In the genomic region with DNA sequence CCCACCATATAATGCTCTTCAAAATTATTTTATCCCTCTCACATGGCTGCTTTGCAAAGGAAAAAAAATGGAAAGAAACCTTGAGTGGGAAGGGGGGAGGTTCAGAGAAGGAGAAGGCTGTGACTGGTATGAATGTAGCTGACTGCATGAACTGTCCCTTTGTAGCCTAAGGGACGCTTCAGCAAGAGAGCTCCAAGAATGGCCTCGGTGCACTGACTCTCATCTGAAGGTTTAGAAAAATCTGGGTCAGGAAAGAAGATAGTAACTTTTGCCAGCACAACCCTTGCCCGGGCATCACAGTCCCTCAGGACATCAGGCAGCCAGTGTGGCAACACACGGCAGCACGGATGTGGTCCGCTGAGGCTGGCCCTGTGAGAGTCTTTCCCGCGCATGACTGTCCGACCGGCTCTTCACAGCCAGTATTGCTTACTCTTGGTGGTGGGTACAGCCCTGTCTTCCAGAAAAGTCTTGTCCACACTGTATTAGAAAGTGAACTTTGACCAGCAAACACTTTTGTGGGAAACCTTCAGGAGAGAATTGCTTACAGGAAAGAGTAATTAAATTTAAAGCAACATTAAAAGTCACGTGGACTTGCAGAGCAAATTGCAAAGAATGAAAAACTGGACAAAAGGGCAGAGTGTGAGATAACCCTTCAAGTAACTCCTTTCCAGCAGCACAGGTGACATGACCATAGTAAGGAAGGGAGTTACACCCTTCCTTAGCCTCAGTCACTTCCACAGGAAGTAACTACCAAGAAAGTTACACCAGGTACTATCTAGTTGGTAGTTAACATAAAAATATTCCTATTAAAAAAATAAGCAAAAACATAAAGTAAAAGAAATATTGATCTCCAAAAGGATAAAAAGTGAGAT, we compare ENCODE assay signal across 12 mouse cellular contexts. TPM values are rescaled to one million over a fixed set of nuclear protein-coding genes. Genes with fewer than 3 reads are reported as not detected.
DNase-seq lines count a peak whose midpoint lies in the region; ATAC-seq and TF ChIP-seq lines count a peak whose summit lies in the region.
"Had no signal": no experiment of that assay in that cellular context is flagged by ENCODE, and none has a peak within 500 bp of the region (broad histone marks: within the 10 kb centered on the region; RNA-seq: fewer than 3 reads in every experiment).

No protein-coding gene starts in this region.

- H3K27me3 ChIP-seq in forebrain, embryonic 11.5 days (ENCODE audit: control insufficient read depth, insufficient read depth, low read length) = no peaks in the 10 kb centered on the region
- H3K27me3 ChIP-seq in hindbrain, postnatal 0 days (ENCODE audit: insufficient read depth, low read length) = no peaks in the 10 kb centered on the region
- H3K27me3 ChIP-seq in midbrain, postnatal 0 days (ENCODE audit: insufficient read depth, low read length) = no peaks in the 10 kb centered on the region
- H3K27me3 ChIP-seq in heart, embryonic 10.5 days (ENCODE audit: insufficient read depth, poor library complexity, severe bottlenecking) = no peaks in the 10 kb centered on the region

- H3K9ac ChIP-seq in forebrain, embryonic 11.5 days (ENCODE audit: low read length) = no peak overlapping the region
- no peak overlapping the region for H3K9ac ChIP-seq in hindbrain, postnatal 0 days (replicated peaks; ENCODE audit: low read length)
- no peak overlapping the region for H3K9ac ChIP-seq in midbrain, postnatal 0 days (replicated peaks; ENCODE audit: low read length, poor library complexity, severe bottlenecking)

- no peak overlapping the region for H3K4me3 ChIP-seq in forebrain, embryonic 11.5 days (ENCODE audit: low read depth, low read length)
- no peak overlapping the region for H3K4me3 ChIP-seq in hindbrain, postnatal 0 days (ENCODE audit: low read length)
- no peak overlapping the region for H3K4me3 ChIP-seq in midbrain, postnatal 0 days (ENCODE audit: low read depth, low read length)
- H3K4me3 ChIP-seq in heart, embryonic 10.5 days = no peak overlapping the region
- H3K4me3 ChIP-seq: layer of hippocampus, adult 2 months had no signal

- peaks cover 16% of the 10 kb centered on the region for H3K4me1 ChIP-seq in forebrain, embryonic 11.5 days (replicated peaks; ENCODE audit: control insufficient read depth, insufficient read depth, low read length)
- peaks cover 10% of the 10 kb centered on the region for H3K4me1 ChIP-seq in hindbrain, postnatal 0 days (ENCODE audit: insufficient read depth, low read length)
- H3K4me1 ChIP-seq in midbrain, postnatal 0 days (ENCODE audit: insufficient read depth, low read length) = peaks cover 8% of the 10 kb centered on the region; the same call in 1 of the 2 replicates
- H3K4me1 ChIP-seq in heart, embryonic 10.5 days = peaks cover 30% of the 10 kb centered on the region

- 0 out of 2 replicates have a peak, but pooled peaks have one; percentile 31 for ATAC-seq in forebrain, embryonic 11.5 days (replicated peaks; ENCODE audit: low FRiP score)
- ATAC-seq in hindbrain, postnatal 0 days = peak; percentile 48; the same call in 1 of the 2 replicates
- ATAC-seq in midbrain, postnatal 0 days (ENCODE audit: low FRiP score) = no peak

- H3K27ac ChIP-seq in forebrain, embryonic 11.5 days (ENCODE audit: low read depth, low read length) = peak overlapping the region; percentile 53
- H3K27ac ChIP-seq in hindbrain, postnatal 0 days = peak overlapping the region; percentile 46
- H3K27ac ChIP-seq in midbrain, postnatal 0 days (ENCODE audit: low read depth, low read length) = peak overlapping the region; percentile 27
- H3K27ac ChIP-seq in heart, embryonic 10.5 days = no peak overlapping the region; the same call in 1 of the 2 replicates
- H3K27ac ChIP-seq: layer of hippocampus, adult 2 months had no signal

- 54% methylated on average over 11 of the region's 11 CpGs for WGBS in forebrain, embryonic 11.5 days
- WGBS in hindbrain, postnatal 0 days = 33% methylated on average over 11 of the region's 11 CpGs
- WGBS in midbrain, postnatal 0 days = 22% methylated on average over 11 of the region's 11 CpGs
- 77% methylated on average over 11 of the region's 11 CpGs for WGBS in heart, embryonic 10.5 days

- H3K9me3 ChIP-seq in forebrain, embryonic 11.5 days (ENCODE audit: control insufficient read depth, low read length) = no peaks in the 10 kb centered on the region
- H3K9me3 ChIP-seq in hindbrain, postnatal 0 days (ENCODE audit: low read length) = no peaks in the 10 kb centered on the region
- no peaks in the 10 kb centered on the region for H3K9me3 ChIP-seq in midbrain, postnatal 0 days (ENCODE audit: low read length)
- no peaks in the 10 kb centered on the region for H3K9me3 ChIP-seq in heart, embryonic 10.5 days

- H3K4me2 ChIP-seq in forebrain, embryonic 11.5 days (ENCODE audit: low read depth, low read length, severe bottlenecking) = no peak overlapping the region
- H3K4me2 ChIP-seq in hindbrain, postnatal 0 days (ENCODE audit: low read depth, low read length) = peak overlapping the region; percentile 18
- H3K4me2 ChIP-seq in midbrain, postnatal 0 days (ENCODE audit: low read depth, low read length, poor library complexity, severe bottlenecking) = no peak overlapping the region

- no peaks in the 10 kb centered on the region for H3K36me3 ChIP-seq in forebrain, embryonic 11.5 days (ENCODE audit: control insufficient read depth, insufficient read depth, low read length)
- no peaks in the 10 kb centered on the region for H3K36me3 ChIP-seq in hindbrain, postnatal 0 days (ENCODE audit: insufficient read depth, low read length)
- no peaks in the 10 kb centered on the region for H3K36me3 ChIP-seq in midbrain, postnatal 0 days (ENCODE audit: insufficient read depth, low read length)
- no peaks in the 10 kb centered on the region for H3K36me3 ChIP-seq in heart, embryonic 10.5 days

- DNase-seq in cerebellum, postnatal 10 days = peak; percentile 39 to 48
- no peak for DNase-seq in cerebellum, adult 11 months
- no peak for DNase-seq in forebrain, embryonic 11.5 days (ENCODE audit: low spot score)
- DNase-seq in hindbrain, postnatal 0 days (ENCODE audit: low spot score) = peak; percentile 37
- DNase-seq in midbrain, postnatal 0 days (ENCODE audit: low spot score) = no peak
- DNase-seq in left cerebral cortex, adult 8-10 months (ENCODE audit: low spot score in 2 of 2) = no peak
- no peak for DNase-seq in thymus, postnatal 14 days
- no peak for DNase-seq in heart, embryonic 10.5 days (ENCODE audit: low spot score)
- DNase-seq: adrenal gland, postnatal 25 days; lung, postnatal 14 days; right cerebral cortex, postnatal 4 days had no signal

- TF ChIP-seq CTCF in hindbrain, postnatal 0 days (IDR thresholded peaks at IDR 0.05; ENCODE audit: low read depth) = no peak
- no peak for TF ChIP-seq CTCF in midbrain, postnatal 0 days (IDR thresholded peaks at IDR 0.05)

RNA-seq across cellular contexts. Expression of gene Maml3, which starts 42.3 kb away (rescaled TPM):
- 7.0 and 7.5 TPM in 2 replicates for polyA plus RNA-seq in forebrain, embryonic 11.5 days (2014; fragmentation: Nextera tagmentation; extraction: Ambion mirVana)
- total RNA-seq in hindbrain, postnatal 0 days (2014; rRNA removed) = 18.0 and 18.8 TPM in 2 replicates
- 4.3 and 4.8 TPM in 2 replicates for polyA plus RNA-seq in hindbrain, postnatal 0 days (2015; fragmentation: Nextera tagmentation; extraction: Ambion mirVana)
- 17.8 and 20.2 TPM in 2 replicates for total RNA-seq in midbrain, postnatal 0 days (2014; rRNA removed)
- polyA plus RNA-seq in midbrain, postnatal 0 days (2015; fragmentation: Nextera tagmentation; extraction: Ambion mirVana) = 3.4 and 3.9 TPM in 2 replicates
- total RNA-seq in left cerebral cortex, adult 8-10 months (2022) = 1 to 10 TPM; 6.7 to 8.3 (median 7.1) TPM
- polyA plus RNA-seq in heart, embryonic 10.5 days (2016; fragmentation: Nextera tagmentation; extraction: Ambion mirVana) = 2.3 and 3.6 TPM in 2 replicates

Comparison
In these comparisons a context has a peak if more than half of its experiments do, and no peak if none do; other contexts are left out.
1. DNase-seq: peak in cerebellum, postnatal 10 days (2 of 2) and hindbrain, postnatal 0 days (single experiment); none in cerebellum, adult 11 months (single experiment), forebrain, embryonic 11.5 days (single experiment), midbrain, postnatal 0 days (single experiment), left cerebral cortex, adult 8-10 months (0 of 2), thymus, postnatal 14 days (single experiment) and heart, embryonic 10.5 days (single experiment).